Mouse (Mus musculus): ENCODE data around the gene Eif4b.

DNA sequence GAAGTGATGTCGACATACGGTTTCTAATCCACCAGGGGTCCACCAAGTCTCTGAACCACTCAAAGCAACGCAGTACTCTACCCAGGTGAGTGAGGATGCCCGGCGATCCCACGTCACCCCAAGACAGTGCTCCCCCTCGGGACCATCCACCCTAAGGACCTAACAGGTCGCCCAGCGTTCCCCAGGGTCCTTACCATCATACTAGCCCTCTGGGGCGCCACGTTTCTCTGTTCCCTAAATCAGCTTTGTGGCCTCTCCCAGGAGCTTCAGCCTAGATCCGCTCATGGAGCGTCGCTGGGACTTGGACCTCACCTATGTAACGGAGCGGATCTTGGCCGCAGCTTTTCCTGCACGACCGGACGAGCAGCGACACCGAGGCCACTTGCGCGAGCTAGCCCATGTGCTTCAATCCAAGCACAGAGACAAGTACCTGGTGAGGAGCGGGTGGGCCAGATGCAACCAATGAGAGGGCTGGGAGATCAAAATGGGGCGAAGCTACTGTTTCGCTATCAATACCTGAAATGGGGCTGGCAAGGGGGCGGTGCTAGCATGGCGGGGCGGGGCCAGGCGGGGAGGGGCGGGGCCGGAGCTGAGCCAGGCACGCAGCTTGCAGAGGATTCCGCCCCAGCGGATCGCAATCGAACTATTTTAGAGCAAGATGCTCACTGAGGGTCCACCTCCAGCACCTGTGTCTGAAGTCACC lies 33.3 kb downstream of the Eif4b start:
- TF ChIP-seq CTCF (conservative IDR thresholded peaks at IDR 0.05; ENCODE audit: insufficient read depth, insufficient read length, low read depth, low read length) (no peak), POLR2A (IDR thresholded peaks at IDR 0.05; ENCODE audit: low read depth, low read length) (no peak)

Measured in kidney, adult 2 months (tissue).